Mouse (Mus musculus): ENCODE measurements around the gene Wipf2.
"Not testable (repeated sequence)": the region's sequence is repeated elsewhere in the genome, so short reads cannot be mapped to it uniquely, and the experiment has no call there.

DNA sequence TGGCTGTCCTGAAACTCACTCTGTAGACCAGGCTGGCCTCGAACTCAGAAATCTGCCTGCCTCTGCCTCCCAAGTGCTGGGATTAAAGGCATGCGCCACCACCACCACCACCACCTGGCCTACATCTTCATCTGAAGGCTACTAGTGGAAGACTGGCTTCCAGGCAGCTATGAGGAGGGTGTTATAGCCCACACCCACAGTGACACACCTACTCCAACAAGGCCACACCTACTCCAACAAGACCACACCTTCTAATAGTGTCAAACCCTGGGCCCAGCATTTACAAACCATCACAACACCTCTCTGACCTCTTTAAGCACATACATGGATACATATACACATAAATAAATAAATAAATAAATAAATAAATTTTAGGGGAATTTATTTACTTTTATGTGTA lies 37.4 kb upstream of the Wipf2 start:
- not testable (repeated sequence) for TF ChIP-seq CTCF, POLR2A (IDR thresholded peaks at IDR 0.05; ENCODE audit: extremely low read depth, insufficient read depth, low read length)
